Mouse (Mus musculus) inflammation-experienced regulatory T-cells, adult 6 months (primary cell): Measurements from ENCODE around the gene Eef1akmt3. TPM values are rescaled to one million over a fixed set of nuclear protein-coding genes. Genes with fewer than 3 reads are reported as not detected.
A peak's percentile ranks its signal among the peaks of the same experiment; 100 is the strongest.

Experiments
- ATAC-seq: one replicate; pipeline ENCODE4 v1.8.0; 2017
- polyA plus RNA-seq, 3 experiments: library from polyadenylated mRNA; unstranded; fragments of 100-300 nt; shearing (Covaris generic); gene quantifications; one replicate each; pipeline ENCODE4 v1.2.1; 2017

Eef1akmt3 gene
- polyA plus RNA-seq, 3 experiments from 2014 or later: 0.46 TPM; not detected in 2

- ATAC-seq: no peak
Measured at GRCm38 (mm10) chr10:126997340-126998113, 43.8 kb downstream of the Eef1akmt3 start.

DNA sequence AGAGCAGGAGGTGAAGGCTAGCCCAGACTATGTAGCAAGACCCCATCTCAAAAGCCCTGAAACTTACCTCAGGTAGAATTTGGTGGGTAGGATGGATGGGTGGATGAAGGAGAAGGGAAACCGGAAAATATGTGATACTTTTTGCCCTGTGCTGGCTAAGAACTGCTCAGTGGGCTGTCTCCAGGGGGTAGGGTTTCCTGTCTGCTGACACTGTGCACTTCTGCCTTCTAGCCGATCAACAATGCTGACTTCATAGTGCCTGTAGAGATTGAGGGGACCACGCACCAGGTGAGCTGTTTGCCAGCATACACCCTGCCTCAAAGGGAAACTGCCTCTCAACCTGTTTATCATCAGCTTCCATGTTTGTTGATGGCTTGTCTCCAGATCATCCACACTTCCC lies 47.7 kb downstream of the Eef1akmt3 start:
- no peak for ATAC-seq

DNA sequence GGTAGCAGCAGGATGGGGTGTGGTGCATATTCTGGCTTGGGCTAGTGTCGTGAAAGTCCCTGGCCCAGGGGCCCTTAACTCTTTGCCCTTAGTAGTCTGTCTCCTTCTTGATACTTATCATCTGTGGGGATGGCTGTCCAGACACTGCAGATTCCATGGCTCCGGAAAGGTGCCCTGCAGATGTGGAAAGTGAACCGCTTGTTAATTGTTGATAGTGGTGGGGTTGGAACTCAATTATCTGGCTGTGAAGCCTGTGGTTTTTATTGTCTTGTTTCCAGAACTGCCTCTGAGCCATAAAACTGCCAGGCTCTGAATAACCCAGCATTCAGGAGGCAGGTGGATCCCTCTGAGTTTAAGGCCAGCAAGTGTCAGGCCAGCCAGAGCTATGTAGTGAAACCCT lies 49.6 kb downstream of the Eef1akmt3 start:
- no peak for ATAC-seq

GRCm38 (mm10) chr10:126990313-126991056 lies 50.8 kb downstream of the Eef1akmt3 start:
- peak; percentile 81 for ATAC-seq

- no peak for ATAC-seq
Measured at GRCm38 (mm10) chr10:126988513-126989165, 52.7 kb downstream of the Eef1akmt3 start.

DNA sequence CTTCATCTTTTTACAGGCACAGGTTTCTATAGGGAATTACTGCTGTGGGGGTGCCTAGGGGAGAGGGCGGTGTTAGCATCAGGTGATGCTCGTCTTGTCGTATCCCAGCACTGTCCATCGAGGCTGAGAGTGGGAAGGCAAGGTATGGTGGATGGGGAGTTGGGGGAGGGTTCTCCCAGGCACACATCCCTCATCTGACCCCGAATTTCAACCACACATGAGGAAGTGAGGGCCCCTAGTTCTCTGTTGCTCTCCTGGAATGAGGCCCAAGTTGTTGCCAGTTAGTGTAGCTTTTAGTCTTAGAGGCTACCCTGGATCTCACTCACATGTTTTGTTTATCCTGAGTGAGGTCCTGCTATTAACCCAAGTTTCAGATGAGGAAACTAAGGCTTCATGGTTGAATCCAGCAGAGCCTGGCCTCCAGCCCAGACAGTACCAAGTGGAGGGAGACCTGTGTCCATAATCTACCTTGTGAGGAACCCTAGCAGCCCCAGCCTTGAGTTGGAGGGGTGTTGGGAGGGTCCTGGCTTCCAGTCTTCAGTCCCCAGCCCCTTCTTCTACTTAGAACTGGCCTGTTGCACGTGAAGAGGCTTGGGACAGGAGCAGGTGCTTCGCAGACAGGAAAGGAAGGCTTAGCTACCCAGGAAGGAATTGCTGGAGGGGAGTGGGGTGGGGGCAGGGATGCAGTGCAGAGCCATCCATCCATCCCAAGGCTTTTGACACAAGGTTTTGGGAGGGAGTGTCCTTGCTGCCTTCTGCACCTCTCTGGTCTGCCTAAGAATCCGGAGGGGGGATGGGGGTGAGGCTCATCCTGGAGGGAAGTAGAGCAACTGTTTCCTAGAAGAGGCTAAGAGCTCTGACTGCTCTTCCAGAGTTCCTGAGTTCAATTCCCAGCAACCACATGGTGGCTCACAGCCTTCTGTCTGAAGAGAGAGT lies 53.9 kb downstream of the Eef1akmt3 start:
- ATAC-seq: no peak

GRCm38 (mm10) chr10:126986541-126986961 lies 54.8 kb downstream of the Eef1akmt3 start:
- no peak for ATAC-seq

- ATAC-seq: no peak
Measured at GRCm38 (mm10) chr10:126985579-126985978, 55.7 kb downstream of the Eef1akmt3 start.

- ATAC-seq: no peak
Measured at GRCm38 (mm10) chr10:126985127-126985526, 56.2 kb downstream of the Eef1akmt3 start.

GRCm38 (mm10) chr10:126984189-126985004 lies 56.9 kb downstream of the Eef1akmt3 start:
- ATAC-seq: no peak

- ATAC-seq: no peak
Measured at GRCm38 (mm10) chr10:126983193-126983725, 58.1 kb downstream of the Eef1akmt3 start.

DNA sequence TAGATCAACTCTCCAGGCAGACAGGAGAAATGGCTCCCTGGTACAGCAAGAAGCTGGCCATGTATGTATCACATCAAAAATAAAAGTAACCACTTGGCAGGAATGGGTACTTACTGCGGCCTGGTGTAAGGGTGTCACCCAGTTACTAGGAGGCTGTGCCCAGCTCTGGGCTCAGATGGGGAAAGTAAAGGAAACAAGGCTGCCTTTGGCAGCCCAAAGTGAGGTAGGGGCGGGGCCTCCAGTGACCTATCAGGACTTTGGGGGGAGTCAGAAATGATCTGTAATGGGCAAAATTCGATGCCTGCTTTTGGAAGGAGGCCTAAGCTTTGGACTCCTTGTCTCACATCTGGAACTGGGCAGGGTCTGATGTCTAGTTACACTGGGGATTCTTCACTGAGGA lies 59.6 kb downstream of the Eef1akmt3 start:
- ATAC-seq: no peak

Other genes with a start within 250 kb of the Eef1akmt3 start
- gene Atp23, start 140.2 kb downstream of the Eef1akmt3 start, polyA plus RNA-seq: 1 to 10 TPM; 3.4 to 7.5 (median 5.1) TPM
- gene Ctdsp2, start 62.8 kb downstream of the Eef1akmt3 start, polyA plus RNA-seq: 10 to 100 TPM; 26.2 to 47.1 (median 38.5) TPM
- under 1 TPM in 2 of 3 experiments, not detected in 1; 0.11 to 0.36 TPM for gene Avil, start 40.8 kb downstream of the Eef1akmt3 start, polyA plus RNA-seq
- 10 to 100 TPM; 40.0 to 50.0 (median 48.3) TPM for gene Tsfm, start 10.7 kb downstream of the Eef1akmt3 start, polyA plus RNA-seq
- gene Mettl1, start 99 bp downstream of the Eef1akmt3 start, polyA plus RNA-seq: 10 to 100 TPM; 10.8 to 37.6 (median 28.4) TPM
- not detected for gene Cyp27b1, start 6.7 kb upstream of the Eef1akmt3 start, polyA plus RNA-seq
- under 1 TPM; 0.35 to 0.84 (median 0.72) TPM for gene March9, start 18.7 kb upstream of the Eef1akmt3 start, polyA plus RNA-seq
- gene Cdk4, start 22.0 kb upstream of the Eef1akmt3 start, polyA plus RNA-seq: 100 to 1,000 TPM; 284 to 347 (median 295) TPM
- 100 to 1,000 TPM in 2 of 3 experiments, 10 to 100 TPM in 1; 97.8 to 134 (median 127) TPM for gene Tspan31, start 28.8 kb upstream of the Eef1akmt3 start, polyA plus RNA-seq
- gene Agap2, start 33.8 kb upstream of the Eef1akmt3 start, polyA plus RNA-seq: 10 to 100 TPM; 25.9 to 32.1 (median 31.2) TPM
- 10 to 100 TPM; 61.9 to 81.5 (median 75.8) TPM for gene Os9, start 79.6 kb upstream of the Eef1akmt3 start, polyA plus RNA-seq
- gene B4galnt1, start 123.7 kb upstream of the Eef1akmt3 start, polyA plus RNA-seq: 100 to 1,000 TPM; 181 to 204 (median 188) TPM
- gene Slc26a10, start 139.1 kb upstream of the Eef1akmt3 start, polyA plus RNA-seq: 1 to 10 TPM; 3.2 to 4.3 (median 3.2) TPM
- under 1 TPM in 1 of 3 experiments, not detected in 2; 0.20 TPM for gene Arhgef25, start 148.6 kb upstream of the Eef1akmt3 start, polyA plus RNA-seq
- 10 to 100 TPM; 35.2 to 56.0 (median 47.0) TPM for gene Dtx3, start 154.2 kb upstream of the Eef1akmt3 start, polyA plus RNA-seq
- gene Pip4k2c, start 170.1 kb upstream of the Eef1akmt3 start, polyA plus RNA-seq: 10 to 100 TPM; 25.7 to 32.1 (median 26.0) TPM
- under 1 TPM in 2 of 3 experiments, not detected in 1; 0.16 to 0.19 TPM for gene Kif5a, start 221.8 kb upstream of the Eef1akmt3 start, polyA plus RNA-seq
- gene Dctn2, start 224.9 kb upstream of the Eef1akmt3 start, polyA plus RNA-seq: 10 to 100 TPM; 54.0 to 61.1 (median 56.9) TPM
- gene Mbd6, start 247.5 kb upstream of the Eef1akmt3 start, polyA plus RNA-seq: 10 to 100 TPM in 1 of 3 experiments, 1 to 10 TPM in 2; 4.0 to 11.8 (median 6.4) TPM